Mouse (Mus musculus) liver, embryonic 14.5 days (tissue): ENCODE results near the gene Csmd2. TPM values are rescaled to one million over a fixed set of nuclear protein-coding genes. Genes with fewer than 3 reads are reported as not detected.

Experiments used
- ATAC-seq: fragments of 200-750 bp; cut with Nextera tagmentation; 2 replicates; pipeline ENCODE4 v1.8.0; 2017; ENCODE audit warnings: moderate number of reproducible peaks, mild to moderate bottlenecking, moderate library complexity; ENCODE audit not compliant: insufficient read depth
- DNase-seq, 3 experiments: peaks; one replicate each; pipeline ENCODE4 v3.0.0-alpha.2; 2012 to 2013; ENCODE audit warnings: low read depth in 3 of 3, low spot score in 3 of 3
- H3K27ac ChIP-seq: fragments of 300-500 bp; sonication (generic); 2 replicates; pipeline ENCODE4 v1.5.1; 2014; ENCODE audit warnings: moderate library complexity, mild to moderate bottlenecking, control low read depth, inconsistent platforms
- H3K27me3 ChIP-seq: fragments of 300-500 bp; sonication (generic); 2 replicates; pipeline ENCODE4 v1.6.1; 2014; ENCODE audit warnings: mild to moderate bottlenecking, low read length, moderate library complexity; ENCODE audit not compliant: control insufficient read depth, insufficient read depth
- H3K36me3 ChIP-seq: fragments of 300-500 bp; sonication (generic); replicated peaks from 2 replicates; pipeline ENCODE4 v1.6.1; 2014; ENCODE audit warnings: low read depth; ENCODE audit not compliant: control insufficient read depth, insufficient read depth
- H3K4me1 ChIP-seq, 2 experiments: fragments of 200-500 bp in 1 of 2; fragments of 300-500 bp in 1 of 2; sonication (generic) in 1 of 2; replicated peaks; 2 replicates each; pipeline ENCODE4 v1.6.1; 2012 to 2014; ENCODE audit warnings: antibody characterized with exemption in 1 of 2, inconsistent platforms in 1 of 2, low read length in 1 of 2; ENCODE audit not compliant: control insufficient read depth in 2 of 2, insufficient read depth in 2 of 2
- H3K4me2 ChIP-seq: fragments of 300-500 bp; sonication (generic); 2 replicates; pipeline ENCODE4 v1.6.1; 2014; ENCODE audit warnings: low read depth, mild to moderate bottlenecking, control low read depth, moderate library complexity
- H3K4me3 ChIP-seq, 2 experiments: fragments of 200-500 bp in 1 of 2; fragments of 300-500 bp in 1 of 2; sonication (generic) in 1 of 2; 2 replicates each; pipeline ENCODE4 v1.5.1; 2012 to 2014; ENCODE audit warnings: low read depth in 2 of 2, low read length in 2 of 2, mild to moderate bottlenecking in 2 of 2, control low read depth in 1 of 2, inconsistent platforms in 1 of 2, moderate library complexity in 1 of 2; ENCODE audit not compliant: insufficient read depth in 1 of 2
- H3K9ac ChIP-seq: fragments of 300-500 bp; sonication (generic); replicated peaks from 2 replicates; pipeline ENCODE4 v1.6.1; 2014; ENCODE audit warnings: mild to moderate bottlenecking, control low read depth, moderate library complexity
- H3K9me3 ChIP-seq: fragments of 300-500 bp; sonication (generic); 2 replicates; pipeline ENCODE4 v1.6.1; 2016; ENCODE audit warnings: low read length, mixed read lengths; ENCODE audit not compliant: control insufficient read depth
- CTCF ChIP-seq: IDR thresholded peaks from 2 replicates; pipeline ENCODE4 v1.5.1; 2016; ENCODE audit warnings: antibody characterized with exemption, low read depth, control low read depth
- EP300 ChIP-seq: IDR thresholded peaks from 2 replicates; pipeline ENCODE4 v1.6.1; 2016; ENCODE audit warnings: antibody characterized with exemption, low read depth
- WGBS: fragments of 180-500 bp; shearing (Covaris S2); extraction: QIAGEN DNeasy Blood & Tissue Kit; methylation state at CpG from one replicate; pipeline ENCODE4 v1.1.7; 2014; ENCODE audit not compliant: insufficient replicate concordance; 5-methylcytosine and 5-hydroxymethylcytosine counted together
- polyA plus RNA-seq, 2 experiments: library from polyadenylated mRNA; depleted of rRNA in 1 of 2; stranded (reverse) in 1 of 2; unstranded in 1 of 2; fragments of >200 nt; fragmentation: Nextera tagmentation in 1 of 2; extraction: Ambion mirVana in 1 of 2; gene quantifications; 2 replicates each; pipeline versions ENCODE4 v1.2.1 to v1.2.3; 2012 to 2014

Csmd2 gene
- polyA plus RNA-seq, 2 experiments = 0.01 TPM; not detected in 1

- Histone ChIP-seq H3K4me3 (no peak overlapping the region), H3K36me3 (no peaks in the 10 kb centered on the region), H3K4me2 (no peak overlapping the region), H3K4me1 (no peaks in the 10 kb centered on the region), H3K27ac (no peak overlapping the region), H3K9me3 (no peaks in the 10 kb centered on the region), H3K9ac (no peak overlapping the region), H3K27me3 (no peaks in the 10 kb centered on the region)
- 30% methylated on average over 1 of the region's 1 CpGs for WGBS
- no peak for TF ChIP-seq EP300
- TF ChIP-seq CTCF = no peak
- DNase-seq (no peak), ATAC-seq (no peak)
These were observed 251.5 kb downstream of the Csmd2 start for GRCm38 (mm10) chr4:128239113-128239512.

GRCm38 (mm10) chr4:128241075-128241853 lies 253.6 kb downstream of the Csmd2 start:
- ATAC-seq (no peak), DNase-seq (no peak)
- 31% methylated on average over 19 of the region's 19 CpGs for WGBS
- Histone ChIP-seq H3K9me3 (no peaks in the 10 kb centered on the region), H3K27me3 (no peaks in the 10 kb centered on the region), H3K36me3 (no peaks in the 10 kb centered on the region), H3K4me1 (no peaks in the 10 kb centered on the region), H3K27ac (no peak overlapping the region), H3K9ac (no peak overlapping the region), H3K4me2 (no peak overlapping the region), H3K4me3 (no peak overlapping the region)
- no peak for TF ChIP-seq CTCF
- TF ChIP-seq EP300 = no peak

GRCm38 (mm10) chr4:128241854-128242356 lies 254.2 kb downstream of the Csmd2 start:
- Histone ChIP-seq H3K4me2 (no peak overlapping the region), H3K27ac (no peak overlapping the region), H3K9me3 (no peaks in the 10 kb centered on the region), H3K9ac (no peak overlapping the region), H3K4me1 (no peaks in the 10 kb centered on the region), H3K36me3 (no peaks in the 10 kb centered on the region), H3K4me3 (no peak overlapping the region), H3K27me3 (no peaks in the 10 kb centered on the region)
- ATAC-seq (no peak), DNase-seq (no peak)
- TF ChIP-seq EP300 (no peak), CTCF (no peak)
- WGBS = 56% methylated on average over 2 of the region's 2 CpGs

GRCm38 (mm10) chr4:128245201-128245600 lies 257.5 kb downstream of the Csmd2 start:
- TF ChIP-seq EP300 (no peak), CTCF (no peak)
- Histone ChIP-seq H3K4me2 (no peak overlapping the region), H3K4me3 (no peak overlapping the region), H3K4me1 (no peaks in the 10 kb centered on the region), H3K36me3 (no peaks in the 10 kb centered on the region), H3K9me3 (no peaks in the 10 kb centered on the region), H3K9ac (no peak overlapping the region), H3K27me3 (no peaks in the 10 kb centered on the region), H3K27ac (no peak overlapping the region)
- ATAC-seq = no peak
- DNase-seq = no peak
- WGBS = 29% methylated on average over 2 of the region's 2 CpGs

GRCm38 (mm10) chr4:128248676-128249075 lies 261.0 kb downstream of the Csmd2 start:
- Histone ChIP-seq H3K4me3 (no peak overlapping the region), H3K27ac (no peak overlapping the region), H3K27me3 (no peaks in the 10 kb centered on the region), H3K4me1 (no peaks in the 10 kb centered on the region), H3K4me2 (no peak overlapping the region), H3K36me3 (no peaks in the 10 kb centered on the region), H3K9me3 (no peaks in the 10 kb centered on the region), H3K9ac (no peak overlapping the region)
- no peak for DNase-seq
- WGBS = 12% methylated on average over 5 of the region's 5 CpGs
- TF ChIP-seq EP300 = no peak
- no peak for TF ChIP-seq CTCF
- no peak for ATAC-seq
